Mouse (Mus musculus) monocyte, adult 5-6 weeks (primary cell): ENCODE measurements around the gene Mgat5. TPM values are rescaled to one million over a fixed set of nuclear protein-coding genes. Genes with fewer than 3 reads are reported as not detected.

Source experiments
- ATAC-seq: fragments of 153-309, 156-312 bp; replicated peaks from 2 replicates; pipeline ENCODE4 v1.8.0; 2017; ENCODE audit warnings: mild to moderate bottlenecking; ENCODE audit not compliant: low TSS enrichment, insufficient number of reproducible peaks, severe bottlenecking, poor library complexity, low FRiP score
- total RNA-seq: library from RNA; stranded (forward); fragments of 200-1000, 200-491, 200-594 nt; gene quantifications from 3 replicates; pipeline ENCODE4 v1.2.3, GENCODE M21; 2017

Mgat5 gene
- total RNA-seq, 1 experiment from 2014 or later = 21.1 TPM

GRCm38 (mm10) chr1:127439452-127439891 lies 234.7 kb downstream of the Mgat5 start:
- no peak for ATAC-seq

GRCm38 (mm10) chr1:127441007-127441406 lies 236.2 kb downstream of the Mgat5 start:
- ATAC-seq = no peak

GRCm38 (mm10) chr1:127441736-127442135 lies 236.9 kb downstream of the Mgat5 start:
- ATAC-seq = no peak

DNA sequence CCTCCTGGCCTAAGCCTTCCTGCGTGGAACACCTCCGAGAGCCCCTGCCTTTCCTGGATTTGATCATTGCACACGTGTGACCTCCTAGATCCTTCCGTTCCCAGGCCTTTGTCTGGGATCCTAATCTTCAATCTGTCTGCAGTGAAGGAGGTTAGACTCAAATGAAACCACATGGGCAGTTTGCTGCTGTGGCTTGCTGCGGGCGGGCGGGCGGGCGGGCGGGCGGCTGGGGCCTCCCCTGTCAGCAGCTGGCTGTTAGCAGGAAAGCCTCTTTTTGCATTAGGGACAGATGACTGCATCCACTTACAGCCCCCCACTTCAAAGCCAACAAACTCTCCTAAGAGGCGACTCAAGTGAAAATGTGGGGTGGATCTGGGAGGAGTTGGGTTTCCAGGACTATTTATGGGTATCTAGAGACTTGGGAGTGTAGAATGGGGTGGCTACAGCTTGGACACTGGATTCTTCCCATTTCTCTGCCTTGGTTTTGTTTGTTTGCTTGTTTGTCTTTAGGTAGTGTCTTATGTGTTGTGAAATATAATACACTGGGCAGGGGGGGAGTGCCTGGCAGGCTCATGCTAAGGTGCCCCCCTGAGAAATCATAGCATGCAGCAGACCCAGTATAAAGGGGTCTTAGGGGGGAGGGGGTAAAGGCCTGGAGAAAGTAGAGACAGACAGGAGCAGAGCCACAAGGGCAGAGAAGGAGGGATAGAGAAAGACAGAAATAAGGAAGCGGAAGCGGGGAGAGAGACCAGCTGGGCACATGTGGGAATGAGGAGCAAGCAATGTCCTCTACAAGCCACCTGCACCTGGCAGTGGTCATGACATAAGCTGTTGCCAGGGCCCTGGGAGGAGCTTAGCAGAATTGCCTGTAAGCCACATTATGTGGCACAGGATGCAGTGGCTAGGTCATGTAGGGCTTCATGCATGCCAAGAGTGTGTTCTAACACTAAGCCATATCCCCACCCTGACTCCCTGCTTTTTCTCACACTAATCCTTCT lies 238.4 kb downstream of the Mgat5 start:
- no peak for ATAC-seq

- ATAC-seq = no peak
Observed at GRCm38 (mm10) chr1:127444836-127445485, 240.1 kb downstream of the Mgat5 start.

DNA sequence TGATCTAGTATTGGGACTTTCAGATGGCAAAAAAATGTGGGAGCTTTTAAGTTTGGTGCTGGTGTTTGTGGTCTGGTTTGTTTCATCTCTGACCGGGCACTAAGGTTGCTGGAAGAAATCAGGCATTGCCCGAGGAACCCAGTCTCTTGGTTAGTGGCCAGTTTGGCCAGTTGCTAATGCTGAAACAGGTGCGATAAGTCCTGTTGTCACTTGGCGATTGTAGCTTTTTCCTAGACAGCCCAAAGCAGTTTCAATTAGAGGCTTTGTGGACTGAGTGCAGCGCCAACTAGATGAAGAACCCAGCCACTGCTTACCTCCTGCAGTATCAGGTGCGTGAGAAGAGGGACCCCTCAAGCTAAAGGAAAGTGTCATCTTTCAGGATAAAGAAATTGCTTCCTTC lies 248.6 kb downstream of the Mgat5 start:
- no peak for ATAC-seq

- ATAC-seq = no peak
Observed at GRCm38 (mm10) chr1:127459015-127459451, 254.2 kb downstream of the Mgat5 start.

- no peak for ATAC-seq
Observed at GRCm38 (mm10) chr1:127459576-127459975, 254.8 kb downstream of the Mgat5 start.

DNA sequence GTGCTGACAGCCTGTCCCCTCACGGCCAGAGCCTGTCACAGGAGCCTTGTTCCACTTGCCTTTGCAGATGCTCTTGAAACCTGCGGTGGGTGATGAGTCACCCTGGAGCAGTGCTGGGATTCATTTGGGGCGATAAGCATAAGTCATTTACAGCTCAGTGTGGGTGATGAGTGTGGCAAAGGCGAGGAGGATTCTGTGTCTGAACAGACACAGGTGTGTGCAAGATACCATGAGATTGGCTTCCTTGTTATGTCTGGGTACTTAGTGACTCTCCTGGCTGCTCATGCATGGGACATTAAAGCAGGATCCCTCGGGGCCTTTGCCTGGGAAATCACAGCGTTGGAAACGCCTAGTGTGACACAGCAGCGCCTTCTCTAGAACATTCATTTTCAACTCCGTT lies 256.2 kb downstream of the Mgat5 start:
- ATAC-seq = no peak

DNA sequence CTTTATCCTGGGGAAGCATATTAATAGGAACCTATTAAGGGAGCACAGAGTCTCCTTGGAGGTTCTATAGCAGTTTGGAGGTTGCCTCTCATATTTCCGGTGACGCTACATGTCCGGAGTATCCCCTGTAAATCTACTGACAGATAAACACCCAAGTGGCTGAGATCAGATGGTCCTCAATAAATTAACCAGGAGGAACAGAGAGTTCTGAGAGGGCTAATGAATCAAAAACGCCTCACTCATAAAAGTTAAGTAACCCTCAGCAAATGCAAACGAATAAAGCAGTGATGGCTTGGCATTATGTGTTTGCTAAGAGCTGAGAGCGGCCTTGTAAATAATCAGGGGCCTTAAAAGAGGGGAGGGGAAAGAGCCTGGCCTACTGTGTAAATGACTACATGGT lies 259.2 kb downstream of the Mgat5 start:
- ATAC-seq = no peak

- no peak for ATAC-seq
Observed at GRCm38 (mm10) chr1:127465292-127465691, 260.5 kb downstream of the Mgat5 start.

GRCm38 (mm10) chr1:127467238-127467637 lies 262.4 kb downstream of the Mgat5 start:
- ATAC-seq = no peak

- no peak for ATAC-seq
Observed at GRCm38 (mm10) chr1:127470175-127470574, 265.4 kb downstream of the Mgat5 start.

- ATAC-seq = no peak
Observed at GRCm38 (mm10) chr1:127475756-127476155, 270.9 kb downstream of the Mgat5 start.

DNA sequence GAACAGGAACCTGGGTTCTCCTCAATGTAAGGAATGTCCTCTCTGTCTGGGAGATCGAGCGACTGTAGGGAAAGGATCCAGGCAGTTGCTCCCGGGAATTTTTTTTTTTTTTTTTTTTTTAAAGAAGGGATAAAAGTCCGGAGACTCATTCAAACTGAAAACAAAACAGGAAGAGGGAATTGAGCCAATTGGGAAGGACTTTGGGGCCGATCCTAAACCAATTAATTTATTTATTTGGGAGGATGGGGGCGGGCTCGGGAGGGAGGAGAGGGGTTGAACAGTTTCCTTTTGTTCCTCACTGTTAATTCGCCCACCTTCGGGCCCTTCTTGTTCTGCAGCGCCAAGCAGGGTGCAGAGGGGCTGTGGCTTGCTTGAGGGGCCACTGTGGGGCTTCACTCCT lies 278.1 kb downstream of the Mgat5 start:
- ATAC-seq = no peak

DNA sequence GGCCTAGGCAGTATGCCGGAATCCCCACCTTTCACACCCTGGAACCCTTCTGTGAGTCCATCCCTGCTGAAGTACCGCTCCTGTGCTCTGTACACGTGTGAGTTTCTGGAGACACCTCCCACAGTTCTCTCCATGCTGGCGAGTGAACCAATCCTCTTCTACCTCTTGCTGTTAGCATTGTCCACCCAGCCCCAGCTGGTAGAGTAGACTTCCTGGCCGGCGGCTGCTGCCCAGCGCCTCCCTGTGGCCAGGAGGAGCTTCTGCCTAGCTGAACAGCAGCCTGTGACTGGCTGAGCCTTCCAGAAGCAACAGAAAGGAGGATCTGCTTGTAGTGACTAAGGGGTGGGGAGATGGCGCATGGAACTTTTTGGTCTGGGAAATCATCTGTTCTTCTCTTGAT lies 279.4 kb downstream of the Mgat5 start:
- no peak for ATAC-seq

GRCm38 (mm10) chr1:127484826-127485225 lies 280.0 kb downstream of the Mgat5 start:
- no peak for ATAC-seq

DNA sequence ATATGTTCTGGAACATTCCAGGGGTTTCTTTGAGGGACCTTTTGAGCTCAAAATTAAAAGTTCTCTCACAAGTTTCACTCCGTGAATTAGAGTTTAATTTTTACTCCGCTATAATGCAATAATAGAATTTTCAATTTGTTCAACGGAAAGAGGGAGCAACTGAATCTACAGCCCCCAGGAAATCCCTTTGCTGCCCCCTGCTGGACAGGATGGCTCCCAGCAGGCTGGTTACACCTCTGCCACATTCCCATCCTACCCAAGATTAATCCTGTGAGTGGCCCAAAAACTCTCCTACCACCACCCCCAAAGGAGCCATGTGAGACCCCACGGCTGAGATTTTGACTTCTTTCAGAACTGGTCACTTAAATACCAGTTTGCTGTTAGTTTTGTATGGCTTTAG lies 282.3 kb downstream of the Mgat5 start:
- ATAC-seq = no peak

DNA sequence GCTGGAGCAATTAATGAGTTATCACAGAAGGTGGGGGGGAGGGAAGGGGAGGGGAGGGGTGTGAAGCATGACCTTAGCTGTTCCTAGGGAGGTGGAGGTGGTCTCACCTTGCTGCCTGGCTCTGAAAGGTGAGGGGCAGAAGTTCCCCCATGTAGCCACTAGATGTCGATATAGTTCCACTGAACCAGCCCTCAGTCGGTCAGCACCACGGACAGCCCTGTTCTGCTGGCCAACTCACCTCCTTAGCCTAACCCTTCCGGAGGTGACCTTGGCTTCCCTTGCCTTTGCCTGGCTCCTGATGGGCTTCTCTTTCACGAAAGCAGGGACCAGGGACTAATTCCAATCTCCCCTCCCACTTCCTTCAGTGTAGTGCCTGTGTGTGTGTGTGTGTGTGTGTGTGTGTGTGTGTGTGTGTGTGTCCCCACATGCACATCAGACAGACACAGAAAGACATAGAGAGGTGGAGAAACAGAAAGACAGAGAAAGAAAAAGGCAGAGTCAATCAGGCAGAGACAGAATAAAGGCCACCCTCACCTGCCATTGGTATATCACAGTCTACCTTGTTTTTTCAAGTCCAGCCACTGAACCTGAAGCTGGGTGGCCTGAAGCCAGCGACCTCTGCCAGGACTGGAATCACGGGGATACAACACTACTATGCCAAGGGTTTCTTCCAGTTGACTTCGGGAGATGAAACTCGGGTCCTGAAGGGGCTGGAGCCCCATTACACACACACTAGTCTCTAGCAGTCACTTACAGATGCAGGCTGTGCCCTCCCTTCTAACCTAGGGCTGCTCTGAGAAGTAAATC lies 292.1 kb downstream of the Mgat5 start:
- ATAC-seq = peak; percentile 41
